ENCODE assay signal across 28 mouse cellular contexts in genomic region chr1:33768827-33769226, GRCm38 (mm10). TPM values are rescaled to one million over a fixed set of nuclear protein-coding genes. Genes with fewer than 3 reads are reported as not detected.
DNase-seq lines count a peak whose midpoint lies in the region; ATAC-seq and TF ChIP-seq lines count a peak whose summit lies in the region.
"Had no signal": no experiment of that assay in that cellular context is flagged by ENCODE, and none has a peak within 500 bp of the region (broad histone marks: within the 10 kb centered on the region; RNA-seq: fewer than 3 reads in every experiment).

No protein-coding gene starts in this region.

- no peaks in the 10 kb centered on the region for H3K4me1 ChIP-seq in thymus, adult 2 months (replicated peaks; ENCODE audit: control insufficient read depth, insufficient read depth, low read length)
- H3K4me1 ChIP-seq: embryonic facial prominence, embryonic 15.5 days; heart, embryonic 12.5 days; heart, embryonic 15.5 days had no signal

- peaks cover 18% of the 10 kb centered on the region for H3K36me3 ChIP-seq in thymus, adult 2 months (ENCODE audit: control insufficient read depth, insufficient read depth, low read length)

- no peak overlapping the region for H3K4me3 ChIP-seq in thymus, adult 2 months (ENCODE audit: control insufficient read depth, insufficient read depth, low read length)
- H3K4me3 ChIP-seq: embryonic facial prominence, embryonic 12.5 days; embryonic facial prominence, embryonic 15.5 days; heart, embryonic 12.5 days; heart, embryonic 15.5 days had no signal

- peak; percentile 52; the same call in 1 of the 2 replicates for ATAC-seq in granulocyte monocyte progenitor cell, adult 5-6 weeks (replicated peaks; ENCODE audit: poor library complexity, severe bottlenecking)
- ATAC-seq: forebrain, embryonic 14.5 days; forebrain, postnatal 0 days; hindbrain, postnatal 0 days; inflammation-experienced regulatory T-cells, adult 6 months; intestine, embryonic 16.5 days; Patski had no signal

- no peak overlapping the region for H3K27ac ChIP-seq in thymus, adult 2 months (ENCODE audit: control insufficient read depth, insufficient read depth, low read length)
- H3K27ac ChIP-seq: embryonic facial prominence, embryonic 12.5 days; embryonic facial prominence, embryonic 15.5 days; heart, embryonic 15.5 days; hindbrain, embryonic 14.5 days; hindbrain, postnatal 0 days had no signal

- TF ChIP-seq CTCF in thymus, adult 2 months (IDR thresholded peaks at IDR 0.05; ENCODE audit: borderline replicate concordance, control insufficient read depth, extremely low read depth, insufficient read depth, low read length, poor library complexity) = no peak

- no peak for TF ChIP-seq POLR2A in thymus, adult 2 months (IDR thresholded peaks at IDR 0.05; ENCODE audit: control insufficient read depth, extremely low read depth, insufficient read depth, low read length, poor library complexity)

- no peaks in the 10 kb centered on the region for H3K27me3 ChIP-seq in thymus, adult 2 months (ENCODE audit: control insufficient read depth, insufficient read depth, low read length)
- H3K27me3 ChIP-seq: CH12.LX; embryonic facial prominence, embryonic 12.5 days; embryonic facial prominence, embryonic 15.5 days; heart, embryonic 12.5 days; heart, embryonic 15.5 days; Patski had no signal

- DNase-seq in 3T3-L1 (ENCODE audit: low read depth, low spot score) (peak; percentile 7), 416B (ENCODE audit: low read depth) (peak; percentile 78)
- DNase-seq in frontal cortex, postnatal 14 days (ENCODE audit: low spot score in 2 of 2) = no peak
- DNase-seq in thymus, adult 2 months = no peak
- no peak for DNase-seq in cerebellum, adult 11 months
- DNase-seq: adrenal gland, adult 2 months; B cell, adult 2 months; cerebellum, adult 11-12 months; cerebellum, adult 8-10 months; cerebellum, postnatal 10 days; cerebellum, postnatal 36 days; forebrain, postnatal 0 days; gastrocnemius, postnatal 25 days; heart, postnatal 10 days; heart, postnatal 36 days had no signal

RNA-seq across cellular contexts. Expression of gene Bag2, which starts 11.2 kb away (rescaled TPM):
- 27.4 and 28.0 TPM in 2 replicates for total RNA-seq in granulocyte monocyte progenitor cell, adult 5-6 weeks (2014; fragmentation: Nextera tagmentation)
- 25.5 and 26.5 TPM in 2 replicates for total RNA-seq in granulocyte monocyte progenitor cell, adult 5-6 weeks (2017)
- polyA plus RNA-seq in thymus, adult 2 months (2012; rRNA removed) = 12.4 and 13.7 TPM in 2 replicates

RNA-seq across cellular contexts. Expression of gene Zfp451, which starts 45.6 kb away (rescaled TPM):
- total RNA-seq in granulocyte monocyte progenitor cell, adult 5-6 weeks (2014; fragmentation: Nextera tagmentation) = 29.3 and 35.0 TPM in 2 replicates
- 23.9 and 30.5 TPM in 2 replicates for total RNA-seq in granulocyte monocyte progenitor cell, adult 5-6 weeks (2017)
- 11.3 and 12.1 TPM in 2 replicates for polyA plus RNA-seq in thymus, adult 2 months (2012; rRNA removed)

RNA-seq across cellular contexts. Expression of gene Rab23, which starts 49.1 kb away (rescaled TPM):
- total RNA-seq in granulocyte monocyte progenitor cell, adult 5-6 weeks (2014; fragmentation: Nextera tagmentation) = 3.6 and 8.4 TPM in 2 replicates
- total RNA-seq in granulocyte monocyte progenitor cell, adult 5-6 weeks (2017) = 2.3 and 2.4 TPM in 2 replicates
- 3.4 and 4.9 TPM in 2 replicates for polyA plus RNA-seq in thymus, adult 2 months (2012; rRNA removed)
- polyA plus RNA-seq: G1E had no signal

Comparison
In these comparisons a context has a peak if more than half of its experiments do, and no peak if none do; other contexts are left out.
1. DNase-seq: peak in 3T3-L1 (single experiment) and 416B (single experiment); none in frontal cortex, postnatal 14 days (0 of 2), thymus, adult 2 months (single experiment) and cerebellum, adult 11 months (single experiment).